Mouse (Mus musculus) adrenal gland, postnatal 4 days (tissue): ENCODE measurements at regions not wholly inside any gene's neighbourhood (a gene's known extent, or its start where the extent isn't known, plus 50 kb on each side); places are given as distances from the start of the nearest gene placed in this dataset.

Experiments used
- DNase-seq, 2 experiments: peaks; one replicate each; pipeline ENCODE4 v3.0.0; 2021 to 2022; ENCODE audit warnings: low spot score in 2 of 2, mixed read lengths in 2 of 2

- DNase-seq: no peak
Measured at GRCm38 (mm10) chr17:62109052-62109451, 772.1 kb downstream of the Efna5 start.

- DNase-seq: no peak
Measured at GRCm38 (mm10) chr17:62083281-62083680, 797.8 kb downstream of the Efna5 start.

GRCm38 (mm10) chr17:62077604-62078003 lies 803.5 kb downstream of the Efna5 start:
- DNase-seq: no peak

- no peak for DNase-seq
Measured at GRCm38 (mm10) chr17:62064939-62065338, 816.2 kb downstream of the Efna5 start.

GRCm38 (mm10) chr17:62058016-62058415 lies 823.1 kb downstream of the Efna5 start:
- no peak for DNase-seq

GRCm38 (mm10) chr17:62054801-62055200 lies 826.3 kb downstream of the Efna5 start:
- DNase-seq: no peak

- no peak for DNase-seq
Measured at GRCm38 (mm10) chr17:62048989-62049388, 832.1 kb downstream of the Efna5 start.

GRCm38 (mm10) chr17:62030614-62031013 lies 850.5 kb downstream of the Efna5 start:
- DNase-seq: no peak
